Mouse (Mus musculus) lung, postnatal 10 days (tissue): ENCODE measurements around the gene Olfr157.

Experiments used
- DNase-seq: peaks from one replicate; pipeline ENCODE4 v3.0.0; 2021

Olfr157 gene

GRCm38 (mm10) chr4:43840101-43840500 lies at the start of gene Olfr157:
Gene Olfr157, minus strand, starts transcription at chr4:43840201.
- no peak for DNase-seq

GRCm38 (mm10) chr4:43884196-43884595 lies 44.2 kb upstream of the Olfr157 start:
- DNase-seq, result peak; percentile 26

GRCm38 (mm10) chr4:43879566-43879965 lies 39.6 kb upstream of the Olfr157 start:
- no peak for DNase-seq

- peak; percentile 12 for DNase-seq
Observed at GRCm38 (mm10) chr4:43878121-43878776, 38.2 kb upstream of the Olfr157 start.

GRCm38 (mm10) chr4:43877230-43877629 lies 37.2 kb upstream of the Olfr157 start:
- DNase-seq, result no peak

GRCm38 (mm10) chr4:43875919-43876411 lies 36.0 kb upstream of the Olfr157 start:
- DNase-seq, result no peak

GRCm38 (mm10) chr4:43875160-43875918 lies 35.3 kb upstream of the Olfr157 start, which contains the start of gene Reck:
Gene Reck, plus strand, starts transcription at chr4:43875530.
- peak; percentile 94 for DNase-seq

GRCm38 (mm10) chr4:43874501-43874900 lies 34.5 kb upstream of the Olfr157 start:
- no peak for DNase-seq

- peak; percentile 19 for DNase-seq
Observed at GRCm38 (mm10) chr4:43869821-43870220, 29.8 kb upstream of the Olfr157 start.

- DNase-seq, result no peak
Observed at GRCm38 (mm10) chr4:43863298-43863697, 23.3 kb upstream of the Olfr157 start.

GRCm38 (mm10) chr4:43860744-43861519 lies 20.9 kb upstream of the Olfr157 start:
- peak; percentile 82 for DNase-seq

GRCm38 (mm10) chr4:43859886-43860285 lies 19.9 kb upstream of the Olfr157 start:
- no peak for DNase-seq

GRCm38 (mm10) chr4:43854101-43854500 lies 14.1 kb upstream of the Olfr157 start:
- no peak for DNase-seq

GRCm38 (mm10) chr4:43851265-43851664 lies 11.3 kb upstream of the Olfr157 start, which contains the start of gene Olfr155:
Gene Olfr155, plus strand, starts transcription at chr4:43851565.
- DNase-seq, result no peak

- DNase-seq, result no peak
Observed at GRCm38 (mm10) chr4:43838326-43838725, 1.7 kb downstream of the Olfr157 start.

GRCm38 (mm10) chr4:43834749-43835148 lies 5.3 kb downstream of the Olfr157 start:
- no peak for DNase-seq

GRCm38 (mm10) chr4:43833752-43834151 lies 6.2 kb downstream of the Olfr157 start:
- no peak for DNase-seq

- DNase-seq, result no peak
Observed at GRCm38 (mm10) chr4:43832031-43832430, 8.0 kb downstream of the Olfr157 start.

GRCm38 (mm10) chr4:43828806-43829205 lies 11.2 kb downstream of the Olfr157 start:
- no peak for DNase-seq

- DNase-seq, result peak; percentile 70
Observed at GRCm38 (mm10) chr4:43823845-43824337, 16.1 kb downstream of the Olfr157 start, which contains the start of gene Olfr156. Gene Olfr156, minus strand, starts transcription at chr4:43823895.

GRCm38 (mm10) chr4:43822896-43823550 lies 17.0 kb downstream of the Olfr157 start:
- no peak for DNase-seq

GRCm38 (mm10) chr4:43798936-43799335 lies 41.1 kb downstream of the Olfr157 start:
- peak; percentile 61 for DNase-seq
